Mouse (Mus musculus) heart, embryonic 10.5 days (tissue): ENCODE results near the gene Snx29. TPM values are rescaled to one million over a fixed set of nuclear protein-coding genes. Genes with fewer than 3 reads are reported as not detected.

Experiments
- DNase-seq: peaks from one replicate; pipeline ENCODE4 v3.0.0-alpha.2; 2017; ENCODE audit warnings: low spot score
- H3K27ac ChIP-seq: fragments of 300-500 bp; sonication (generic); 2 replicates; pipeline ENCODE4 v1.5.1; 2016; ENCODE audit warnings: mild to moderate bottlenecking
- H3K27me3 ChIP-seq: fragments of 300-500 bp; sonication (generic); 2 replicates; pipeline ENCODE4 v1.6.1; 2016; ENCODE audit warnings: mild to moderate bottlenecking; ENCODE audit not compliant: poor library complexity, insufficient read depth, severe bottlenecking
- H3K36me3 ChIP-seq: fragments of 300-500 bp; sonication (generic); 2 replicates; pipeline ENCODE4 v1.6.1; 2016; ENCODE audit warnings: mild to moderate bottlenecking, moderate library complexity
- H3K4me1 ChIP-seq: fragments of 300-500 bp; sonication (generic); 2 replicates; pipeline ENCODE4 v1.6.1; 2016; ENCODE audit warnings: mild to moderate bottlenecking
- H3K4me3 ChIP-seq: fragments of 300-500 bp; sonication (generic); 2 replicates; pipeline ENCODE4 v1.5.1; 2016; ENCODE audit warnings: mild to moderate bottlenecking, moderate library complexity
- H3K9me3 ChIP-seq: fragments of 300-500 bp; sonication (generic); 2 replicates; pipeline ENCODE4 v1.6.1; 2016; ENCODE audit warnings: mild to moderate bottlenecking, moderate library complexity
- WGBS: fragments of 180-500 bp; shearing (Covaris S2); methylation state at CpG from one replicate; pipeline ENCODE4 v1.1.7; 2016; 5-methylcytosine and 5-hydroxymethylcytosine counted together
- polyA plus RNA-seq: library from polyadenylated mRNA; unstranded; fragments of >200 nt; fragmentation: Nextera tagmentation; extraction: Ambion mirVana; gene quantifications from 2 replicates; pipeline ENCODE4 v1.2.1, GENCODE M21; 2016

The Snx29 gene
- polyA plus RNA-seq, 1 experiment from 2014 or later = 6.7 TPM

DNA sequence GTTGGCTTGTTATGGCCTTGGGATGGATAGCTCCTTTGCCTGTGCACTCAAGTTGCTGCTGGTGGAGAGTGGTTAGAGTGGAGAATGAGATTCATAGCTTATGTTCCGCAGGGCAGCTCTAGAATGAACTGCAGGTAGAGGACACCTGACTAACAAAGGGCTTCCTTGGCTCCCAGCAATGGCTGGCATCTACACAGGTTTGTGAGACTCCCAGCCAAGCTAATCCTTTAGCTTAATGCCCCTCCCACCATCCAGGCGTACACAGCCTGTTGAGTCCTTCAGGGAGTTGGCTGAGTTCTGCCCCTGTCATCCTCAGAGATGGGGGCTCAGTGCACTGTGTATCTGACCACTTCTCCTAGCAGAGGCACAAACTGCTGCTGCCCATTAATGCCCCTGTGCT, 148.5 kb downstream of the Snx29 start:
- Histone ChIP-seq H3K4me3 (no peak overlapping the region), H3K9me3 (no peaks in the 10 kb centered on the region), H3K4me1 (peaks cover 35% of the 10 kb centered on the region), H3K27me3 (no peaks in the 10 kb centered on the region), H3K27ac (no peak overlapping the region), H3K36me3 (no peaks in the 10 kb centered on the region)
- DNase-seq = no peak
- WGBS = 94% methylated on average over 2 of the region's 2 CpGs

DNA sequence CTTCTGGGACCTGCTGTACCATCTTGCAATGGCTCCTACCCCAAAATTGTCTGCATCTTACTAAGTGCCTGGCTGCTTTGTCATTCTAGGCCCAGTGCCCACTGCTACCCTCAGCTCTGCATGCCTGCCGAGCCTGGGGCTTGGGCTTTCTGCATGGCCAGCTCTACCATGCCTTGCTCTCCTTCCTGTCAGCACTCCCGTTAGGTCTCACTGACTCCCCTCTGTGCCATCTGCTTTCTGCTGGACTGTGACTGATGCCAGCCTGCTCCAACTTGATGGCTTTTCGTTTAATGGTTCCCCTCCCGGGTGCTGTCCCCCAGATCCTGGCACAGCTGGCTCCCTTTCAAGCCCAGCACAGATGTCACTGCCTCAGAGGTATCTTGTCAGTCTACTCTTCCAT, 150.1 kb downstream of the Snx29 start:
- 76% methylated on average over 4 of the region's 4 CpGs for WGBS
- DNase-seq = no peak
- Histone ChIP-seq H3K9me3 (no peaks in the 10 kb centered on the region), H3K4me1 (peaks cover 41% of the 10 kb centered on the region), H3K4me3 (no peak overlapping the region), H3K27me3 (no peaks in the 10 kb centered on the region), H3K27ac (no peak overlapping the region), H3K36me3 (no peaks in the 10 kb centered on the region)

DNA sequence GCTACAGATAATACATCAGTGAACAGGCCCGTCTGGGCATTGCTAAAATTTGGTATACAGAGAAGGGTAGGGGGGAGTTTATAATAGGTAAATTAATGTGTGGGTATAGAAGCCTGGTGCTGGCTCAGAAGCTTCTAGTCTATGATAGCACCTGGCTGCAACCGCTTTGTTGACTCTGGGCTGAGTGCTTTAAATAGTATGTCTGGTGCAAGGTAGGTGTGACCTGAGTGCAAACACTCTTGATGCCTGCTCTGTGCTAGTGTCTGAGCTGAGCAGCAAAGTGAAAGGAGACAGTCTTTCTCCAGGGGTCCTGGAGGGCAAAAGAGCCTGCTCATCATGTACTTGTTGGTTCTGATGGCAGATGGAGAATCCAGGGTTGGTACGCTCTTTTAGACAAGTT, 150.8 kb downstream of the Snx29 start:
- Histone ChIP-seq H3K4me1 (peaks cover 41% of the 10 kb centered on the region), H3K36me3 (no peaks in the 10 kb centered on the region), H3K4me3 (no peak overlapping the region), H3K27me3 (no peaks in the 10 kb centered on the region), H3K27ac (no peak overlapping the region), H3K9me3 (no peaks in the 10 kb centered on the region)
- 60% methylated on average over 3 of the region's 3 CpGs for WGBS
- no peak for DNase-seq

DNA sequence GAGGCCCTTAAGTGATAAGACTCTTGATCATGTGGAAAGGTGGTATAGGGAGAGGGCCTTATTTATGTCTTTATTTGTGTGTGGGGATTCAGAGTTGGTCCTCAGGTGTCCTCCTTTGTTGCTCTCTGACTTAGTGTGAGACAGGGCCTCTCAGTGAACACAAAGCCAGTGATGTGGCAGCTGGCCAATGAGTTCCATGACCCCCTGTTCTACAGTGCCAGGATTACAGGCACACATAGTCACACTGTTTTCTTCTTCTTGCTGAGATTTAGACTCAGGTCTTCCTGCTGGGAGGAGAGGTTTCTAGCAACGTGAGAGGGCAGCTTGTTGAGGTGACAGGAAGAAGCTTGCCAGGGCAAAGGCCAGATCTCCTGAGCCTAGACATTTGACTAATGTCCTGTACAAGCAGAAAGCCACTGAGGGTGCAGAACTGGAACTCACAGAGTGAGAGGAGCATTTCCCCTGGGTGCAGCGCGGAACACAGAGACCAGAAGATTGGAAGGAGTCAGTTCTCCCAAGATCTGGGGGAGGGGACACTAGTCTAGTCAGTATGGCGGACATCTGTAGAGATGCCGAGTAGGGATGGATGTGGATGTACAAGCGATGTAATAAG, 151.3 kb downstream of the Snx29 start:
- Histone ChIP-seq H3K4me1 (peaks cover 41% of the 10 kb centered on the region), H3K27me3 (no peaks in the 10 kb centered on the region), H3K4me3 (no peak overlapping the region), H3K36me3 (no peaks in the 10 kb centered on the region), H3K9me3 (no peaks in the 10 kb centered on the region), H3K27ac (0 out of 2 replicates have a peak overlapping the region, but pooled peaks have one; percentile 56)
- WGBS = 75% methylated on average over 6 of the region's 6 CpGs
- no peak for DNase-seq

DNA sequence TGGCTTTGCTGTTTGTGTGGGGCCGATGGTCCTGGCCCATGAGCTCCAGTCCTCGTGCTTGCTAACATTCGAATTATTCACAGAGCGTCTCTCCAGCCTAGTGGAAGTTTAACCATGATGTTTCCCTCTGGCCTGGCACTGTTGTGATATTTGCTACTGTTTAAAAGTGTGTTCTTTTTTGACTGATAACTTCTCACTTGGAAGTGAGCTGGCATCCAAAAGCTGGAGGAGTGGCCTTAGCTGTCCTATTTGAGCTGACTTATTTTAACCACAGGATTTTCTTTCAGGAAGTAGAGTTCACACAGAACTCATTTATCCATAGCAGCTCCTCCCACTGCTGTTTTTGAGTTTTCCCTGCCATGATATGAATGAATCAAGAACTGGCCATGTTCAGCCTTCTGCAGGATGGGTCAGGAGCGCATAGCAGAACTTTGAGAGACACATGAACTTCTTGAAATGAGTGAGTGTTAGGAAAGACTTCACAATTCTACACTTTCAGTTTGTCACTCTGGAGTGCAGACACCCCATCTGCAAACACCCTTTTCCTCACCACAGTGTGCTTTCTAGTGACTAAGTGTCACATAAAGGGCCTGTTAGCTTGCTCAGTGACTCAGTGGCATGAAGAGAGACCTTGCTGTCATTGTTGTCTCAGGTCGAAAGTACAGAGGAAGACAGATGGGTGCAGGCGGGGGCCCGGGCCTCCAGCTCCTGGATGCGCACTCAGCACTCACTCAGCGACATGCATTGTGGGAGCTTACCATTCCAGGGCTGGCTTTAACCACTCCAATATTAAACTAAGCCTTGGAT, 152.6 kb downstream of the Snx29 start:
- Histone ChIP-seq H3K27me3 (no peaks in the 10 kb centered on the region), H3K9me3 (no peaks in the 10 kb centered on the region), H3K4me1 (peaks cover 44% of the 10 kb centered on the region), H3K27ac (0 out of 2 replicates have a peak overlapping the region, but pooled peaks have one; percentile 29), H3K4me3 (no peak overlapping the region), H3K36me3 (no peaks in the 10 kb centered on the region)
- DNase-seq = no peak
- WGBS = 67% methylated on average over 10 of the region's 10 CpGs

DNA sequence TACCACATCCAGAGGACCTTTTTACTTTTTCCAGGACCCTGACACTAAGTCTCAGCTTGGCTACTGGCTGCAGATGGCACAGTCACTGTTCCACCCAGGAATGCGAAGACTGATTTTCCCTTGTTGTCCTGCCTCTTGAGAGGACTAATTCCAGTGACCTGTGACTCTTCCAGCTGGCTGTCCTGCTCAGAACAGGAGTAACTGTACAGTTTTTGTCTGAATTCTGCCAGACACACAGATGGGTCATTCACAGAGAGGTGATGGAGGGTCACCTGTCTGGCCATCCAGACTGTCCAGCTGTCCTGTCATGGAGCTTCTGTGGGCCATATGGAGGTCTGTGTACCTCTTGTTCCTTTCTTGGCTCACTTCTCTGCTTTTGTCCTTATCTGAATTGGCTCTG, 153.6 kb downstream of the Snx29 start:
- Histone ChIP-seq H3K27ac (no peak overlapping the region), H3K27me3 (no peaks in the 10 kb centered on the region), H3K4me3 (no peak overlapping the region), H3K36me3 (no peaks in the 10 kb centered on the region), H3K9me3 (no peaks in the 10 kb centered on the region), H3K4me1 (peaks cover 44% of the 10 kb centered on the region)
- WGBS = 71% methylated on average over 1 of the region's 1 CpGs
- DNase-seq = no peak

DNA sequence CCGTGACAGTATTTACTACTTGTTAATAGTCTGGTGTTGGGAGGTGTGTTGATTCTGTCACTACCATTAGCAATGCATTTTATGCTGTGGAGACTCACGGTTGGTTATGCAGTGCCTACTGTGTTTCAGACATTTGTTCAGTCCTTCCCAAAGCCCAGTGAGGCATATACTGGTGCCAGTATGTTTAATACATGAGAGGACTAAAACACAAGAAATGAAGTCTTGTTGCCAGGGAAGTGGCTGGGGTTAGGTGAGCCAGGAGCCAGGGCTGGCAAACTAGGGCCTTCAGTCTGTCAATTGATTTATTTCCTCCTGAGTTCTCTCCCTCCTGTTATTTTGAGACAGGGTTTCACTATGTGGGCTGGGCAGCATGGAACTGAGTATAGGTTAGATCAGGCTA, 154.3 kb downstream of the Snx29 start:
- Histone ChIP-seq H3K9me3 (no peaks in the 10 kb centered on the region), H3K27ac (no peak overlapping the region), H3K27me3 (no peaks in the 10 kb centered on the region), H3K36me3 (no peaks in the 10 kb centered on the region), H3K4me1 (peaks cover 44% of the 10 kb centered on the region), H3K4me3 (no peak overlapping the region)
- whole genome bisulfite sequencing = 84% methylated on average over 2 of the region's 2 CpGs
- DNase-seq = no peak

DNA sequence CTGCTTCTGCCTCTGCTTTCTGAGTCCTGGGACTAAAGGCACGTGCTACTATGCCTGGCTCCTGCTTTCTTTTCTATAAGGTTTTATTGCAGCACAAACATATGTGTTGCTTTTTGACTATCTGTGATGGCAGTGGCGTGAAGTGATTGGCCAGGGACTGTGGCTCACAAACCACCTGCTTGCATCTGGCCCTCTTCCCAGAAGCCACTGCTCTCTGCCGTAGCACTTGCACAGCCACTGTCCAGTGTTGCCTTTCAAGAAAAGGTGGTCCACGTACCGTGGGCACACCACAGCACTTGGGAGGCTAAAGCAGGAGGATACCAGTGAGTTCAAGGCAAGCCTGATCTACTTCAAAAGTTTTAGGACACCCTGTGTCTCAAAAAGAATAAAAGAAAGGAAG, 154.9 kb downstream of the Snx29 start:
- Histone ChIP-seq H3K27ac (no peak overlapping the region), H3K36me3 (no peaks in the 10 kb centered on the region), H3K27me3 (no peaks in the 10 kb centered on the region), H3K4me1 (peaks cover 44% of the 10 kb centered on the region), H3K4me3 (no peak overlapping the region), H3K9me3 (no peaks in the 10 kb centered on the region)
- DNase-seq = no peak
- WGBS = 89% methylated on average over 5 of the region's 5 CpGs

DNA sequence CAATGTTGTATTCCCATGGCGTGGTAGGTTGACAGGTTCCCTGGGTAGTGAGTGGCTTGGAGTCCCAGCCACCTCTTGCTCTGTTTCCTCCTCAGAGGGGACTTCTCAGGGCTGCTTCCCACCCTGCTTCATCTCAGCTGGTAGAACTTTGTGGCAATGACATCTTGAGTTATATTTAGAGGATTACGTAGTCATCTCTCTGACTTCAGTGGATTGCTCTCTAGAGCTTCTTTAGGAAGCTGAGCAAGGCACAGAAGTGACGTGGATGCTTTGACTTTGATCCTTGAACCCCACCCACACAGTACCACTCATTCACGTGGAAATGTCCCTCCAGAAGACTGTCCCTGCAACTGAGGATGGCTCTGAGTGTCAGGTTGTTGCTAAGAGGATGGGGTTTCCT, 156.9 kb downstream of the Snx29 start:
- Histone ChIP-seq H3K9me3 (no peaks in the 10 kb centered on the region), H3K36me3 (no peaks in the 10 kb centered on the region), H3K4me3 (no peak overlapping the region), H3K27ac (no peak overlapping the region), H3K27me3 (no peaks in the 10 kb centered on the region), H3K4me1 (peaks cover 24% of the 10 kb centered on the region)
- DNase-seq = no peak
- 62% methylated on average over 4 of the region's 4 CpGs for WGBS

DNA sequence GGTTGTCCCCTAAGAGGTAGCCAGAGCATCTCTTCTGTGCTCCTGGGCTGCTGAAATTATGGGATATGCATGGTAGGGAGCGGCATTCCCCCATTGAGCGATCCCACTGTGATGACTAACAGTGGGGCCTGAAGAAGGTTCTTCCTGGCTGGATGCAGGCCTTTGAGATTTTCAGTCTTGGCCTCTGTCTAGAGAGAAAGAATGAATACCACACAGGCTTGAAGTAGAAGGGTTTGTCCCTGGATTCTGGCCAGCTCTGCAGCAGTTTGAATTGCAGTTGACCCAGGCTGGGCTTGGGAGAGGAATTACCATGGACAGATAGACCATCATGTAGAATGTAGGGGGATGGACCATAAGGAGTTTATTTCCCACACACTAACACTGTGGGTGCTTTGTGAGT, 159.5 kb downstream of the Snx29 start:
- no peak for DNase-seq
- Histone ChIP-seq H3K27ac (no peak overlapping the region), H3K36me3 (no peaks in the 10 kb centered on the region), H3K9me3 (no peaks in the 10 kb centered on the region), H3K4me1 (0 out of 2 replicates have a peak, but pooled peaks cover 3% of the 10 kb centered on the region), H3K4me3 (no peak overlapping the region), H3K27me3 (no peaks in the 10 kb centered on the region)
- WGBS = 95% methylated on average over 2 of the region's 2 CpGs

DNA sequence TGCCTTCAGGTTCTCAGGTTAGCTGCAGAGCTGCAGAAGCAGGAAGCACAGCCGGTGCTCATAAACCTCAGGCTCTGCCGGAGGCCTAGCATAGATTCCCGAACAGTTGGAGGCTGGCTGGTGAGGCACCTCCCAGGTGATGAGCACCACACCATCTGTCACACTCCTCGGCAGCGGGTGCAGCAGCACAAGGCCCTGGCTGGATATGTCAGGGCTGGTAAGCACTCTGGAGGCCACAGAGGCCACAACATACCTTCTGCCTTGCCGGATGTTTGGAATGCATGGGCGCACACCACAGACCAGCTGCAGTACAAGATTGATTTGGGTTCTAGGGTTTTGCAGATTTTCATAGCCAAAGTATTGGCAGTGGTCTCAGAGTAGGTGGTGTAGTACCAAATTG, 172.2 kb downstream of the Snx29 start:
- H3K9me3 ChIP-seq = no peaks in the 10 kb centered on the region
- H3K27ac ChIP-seq = no peak overlapping the region
- peaks cover 56% of the 10 kb centered on the region for H3K4me1 ChIP-seq
- no peaks in the 10 kb centered on the region for H3K36me3 ChIP-seq
- WGBS = 66% methylated on average over 7 of the region's 7 CpGs
- H3K4me3 ChIP-seq = no peak overlapping the region
- DNase-seq = no peak
- H3K27me3 ChIP-seq = no peaks in the 10 kb centered on the region

DNA sequence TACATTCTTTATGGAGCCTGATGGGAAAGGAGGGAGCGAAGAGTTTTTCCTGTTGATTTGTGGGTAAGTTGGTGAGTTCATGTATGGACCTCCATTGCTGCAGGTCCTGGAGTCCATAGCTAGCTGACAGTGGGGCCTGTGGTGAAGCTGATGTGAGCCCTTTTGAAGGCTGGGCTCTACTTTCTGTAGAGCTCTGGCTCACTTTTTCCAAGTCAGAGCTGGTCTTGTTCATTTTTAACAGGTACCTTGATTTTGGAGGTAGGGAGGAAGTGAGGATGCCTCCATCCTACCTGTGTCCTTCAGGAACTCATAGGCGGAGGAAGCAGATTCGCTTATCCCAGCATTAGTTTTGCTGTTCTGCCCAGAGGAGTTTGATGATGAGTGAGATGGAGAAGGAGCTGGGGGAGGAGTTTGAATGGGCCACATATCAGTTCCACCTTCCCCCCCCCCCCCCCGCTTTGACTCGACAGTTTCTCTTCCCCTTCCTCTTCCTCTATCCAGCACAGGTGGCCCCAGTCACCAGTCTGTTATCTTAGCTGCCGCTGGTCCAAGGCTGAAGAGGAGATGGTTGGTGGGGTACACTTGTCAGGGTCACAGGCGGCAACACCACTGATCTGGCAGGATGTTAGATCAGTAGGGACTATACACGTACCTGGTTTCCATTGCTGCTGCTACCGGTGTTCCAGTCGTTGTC, 173.4 kb downstream of the Snx29 start:
- H3K36me3 ChIP-seq = no peaks in the 10 kb centered on the region
- H3K4me1 ChIP-seq = peaks cover 63% of the 10 kb centered on the region
- no peaks in the 10 kb centered on the region for H3K9me3 ChIP-seq
- DNase-seq = no peak
- WGBS = 59% methylated on average over 10 of the region's 10 CpGs
- no peaks in the 10 kb centered on the region for H3K27me3 ChIP-seq
- no peak overlapping the region for H3K4me3 ChIP-seq
- H3K27ac ChIP-seq = no peak overlapping the region

DNA sequence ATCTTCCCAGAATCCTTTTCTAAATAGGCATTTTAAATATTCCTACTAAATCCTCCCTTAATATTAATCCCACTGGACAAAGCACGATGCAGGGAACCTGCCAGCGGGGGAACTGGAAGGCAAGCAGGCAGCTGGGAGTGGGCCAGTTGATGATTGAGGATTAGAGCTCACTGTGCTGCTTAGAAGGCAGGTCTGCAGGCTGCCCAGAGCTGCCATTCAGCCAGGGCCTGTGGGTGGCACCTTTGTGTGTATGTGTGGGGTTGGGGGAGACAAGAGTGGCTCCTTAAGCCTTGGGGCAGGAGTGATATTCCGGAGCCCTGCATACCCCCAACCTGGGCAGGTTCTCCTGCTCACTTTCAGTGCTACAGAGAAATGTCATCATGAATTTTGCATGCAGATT, 174.0 kb downstream of the Snx29 start:
- H3K4me3 ChIP-seq = no peak overlapping the region
- peak overlapping the region; percentile 60; the same call in 1 of the 2 replicates for H3K27ac ChIP-seq
- WGBS = 63% methylated on average over 3 of the region's 3 CpGs
- no peaks in the 10 kb centered on the region for H3K36me3 ChIP-seq
- H3K9me3 ChIP-seq = no peaks in the 10 kb centered on the region
- DNase-seq = no peak
- H3K4me1 ChIP-seq = peaks cover 69% of the 10 kb centered on the region
- no peaks in the 10 kb centered on the region for H3K27me3 ChIP-seq
